Mouse (Mus musculus) stomach, embryonic 16.5 days (tissue): ENCODE data around the gene Prg4. TPM values are rescaled to one million over a fixed set of nuclear protein-coding genes. Genes with fewer than 3 reads are reported as not detected.

ENCODE experiments used
- ATAC-seq: fragments of 200-750 bp; cut with Nextera tagmentation; 2 replicates; pipeline ENCODE4 v1.8.0; 2017; ENCODE audit warnings: moderate number of reproducible peaks, moderate TSS enrichment; ENCODE audit not compliant: insufficient read depth, low FRiP score
- H3K27ac ChIP-seq: fragments of 300-500 bp; sonication (generic); 2 replicates; pipeline ENCODE4 v1.5.1; 2014; ENCODE audit warnings: low read length
- H3K27me3 ChIP-seq: fragments of 300-500 bp; sonication (generic); 2 replicates; pipeline ENCODE4 v1.6.1; 2014; ENCODE audit warnings: low read length, control low read depth, mixed read lengths; ENCODE audit not compliant: control insufficient read depth, insufficient read depth
- H3K36me3 ChIP-seq: fragments of 300-500 bp; sonication (generic); 2 replicates; pipeline ENCODE4 v1.6.1; 2014; ENCODE audit warnings: low read length; ENCODE audit not compliant: control insufficient read depth, insufficient read depth
- H3K4me1 ChIP-seq: fragments of 300-500 bp; sonication (generic); 2 replicates; pipeline ENCODE4 v1.6.1; 2014; ENCODE audit warnings: low read length, control low read depth, mixed read lengths; ENCODE audit not compliant: control insufficient read depth, insufficient read depth
- H3K4me2 ChIP-seq: fragments of 300-500 bp; sonication (generic); 2 replicates; pipeline ENCODE4 v1.6.1; 2014; ENCODE audit warnings: low read depth, low read length, mixed read lengths
- H3K4me3 ChIP-seq: fragments of 300-500 bp; sonication (generic); replicated peaks from 2 replicates; pipeline ENCODE4 v1.5.1; 2014; ENCODE audit warnings: mild to moderate bottlenecking, low read length
- H3K9ac ChIP-seq: fragments of 300-500 bp; sonication (generic); 2 replicates; pipeline ENCODE4 v1.6.1; 2014; ENCODE audit warnings: low read length
- H3K9me3 ChIP-seq: fragments of 300-500 bp; sonication (generic); replicated peaks from 2 replicates; pipeline ENCODE4 v1.6.1; 2016; ENCODE audit warnings: low read length, control low read depth; ENCODE audit not compliant: control insufficient read depth
- WGBS: fragments of 180-500 bp; shearing (Covaris S2); extraction: QIAGEN DNeasy Blood & Tissue Kit; methylation state at CpG from one replicate; pipeline ENCODE4 v1.1.7; 2014; 5-methylcytosine and 5-hydroxymethylcytosine counted together
- polyA plus RNA-seq: library from polyadenylated mRNA; unstranded; fragments of >200 nt; fragmentation: Nextera tagmentation; extraction: Ambion mirVana; gene quantifications from 2 replicates; pipeline ENCODE4 v1.2.1, GENCODE M21; 2015

Gene Prg4
- polyA plus RNA-seq, 1 experiment from 2014 or later, result 0.53 TPM

GRCm38 (mm10) chr1:150426216-150426615 is 39.7 kb downstream of the Prg4 start:
- Histone ChIP-seq H3K36me3 (peaks cover 29% of the 10 kb centered on the region), H3K4me2 (no peak overlapping the region), H3K27me3 (no peaks in the 10 kb centered on the region), H3K9me3 (no peaks in the 10 kb centered on the region), H3K9ac (no peak overlapping the region), H3K4me1 (no peaks in the 10 kb centered on the region), H3K4me3 (no peak overlapping the region), H3K27ac (no peak overlapping the region)
- 68% methylated on average over 3 of the region's 3 CpGs for WGBS
- no peak for ATAC-seq

- H3K27ac ChIP-seq, result no peak overlapping the region
- no peaks in the 10 kb centered on the region for H3K27me3 ChIP-seq
- no peaks in the 10 kb centered on the region for H3K9me3 ChIP-seq
- no peak overlapping the region for H3K4me3 ChIP-seq
- no peaks in the 10 kb centered on the region for H3K4me1 ChIP-seq
- H3K9ac ChIP-seq, result no peak overlapping the region
- ATAC-seq, result no peak
- 82% methylated on average over 9 of the region's 9 CpGs for WGBS
- no peak overlapping the region for H3K4me2 ChIP-seq
- H3K36me3 ChIP-seq, result peaks cover 26% of the 10 kb centered on the region
Observed at GRCm38 (mm10) chr1:150425665-150426064, 40.3 kb downstream of the Prg4 start.

GRCm38 (mm10) chr1:150418426-150418825 is 47.5 kb downstream of the Prg4 start:
- H3K4me1 ChIP-seq, result no peaks in the 10 kb centered on the region
- H3K4me2 ChIP-seq, result no peak overlapping the region
- 92% methylated on average over 4 of the region's 4 CpGs for WGBS
- H3K9ac ChIP-seq, result no peak overlapping the region
- H3K27ac ChIP-seq, result no peak overlapping the region
- no peaks in the 10 kb centered on the region for H3K9me3 ChIP-seq
- peaks cover 30% of the 10 kb centered on the region for H3K36me3 ChIP-seq
- no peak for ATAC-seq
- no peaks in the 10 kb centered on the region for H3K27me3 ChIP-seq
- no peak overlapping the region for H3K4me3 ChIP-seq

GRCm38 (mm10) chr1:150416006-150416405 is 50.0 kb downstream of the Prg4 start:
- no peak for ATAC-seq
- H3K4me3 ChIP-seq, result no peak overlapping the region
- H3K27me3 ChIP-seq, result no peaks in the 10 kb centered on the region
- H3K27ac ChIP-seq, result no peak overlapping the region
- H3K9me3 ChIP-seq, result no peaks in the 10 kb centered on the region
- H3K36me3 ChIP-seq, result peaks cover 28% of the 10 kb centered on the region
- no peaks in the 10 kb centered on the region for H3K4me1 ChIP-seq
- no peak overlapping the region for H3K4me2 ChIP-seq
- H3K9ac ChIP-seq, result no peak overlapping the region
- WGBS, result 95% methylated on average over 3 of the region's 3 CpGs

GRCm38 (mm10) chr1:150409996-150410395 is 56.0 kb downstream of the Prg4 start:
- Histone ChIP-seq H3K27ac (no peak overlapping the region), H3K27me3 (no peaks in the 10 kb centered on the region), H3K4me1 (no peaks in the 10 kb centered on the region), H3K4me3 (no peak overlapping the region), H3K36me3 (peaks cover 32% of the 10 kb centered on the region), H3K9ac (no peak overlapping the region), H3K4me2 (no peak overlapping the region), H3K9me3 (no peaks in the 10 kb centered on the region)
- 98% methylated on average over 6 of the region's 6 CpGs for WGBS
- ATAC-seq, result no peak

- Histone ChIP-seq H3K4me3 (no peak overlapping the region), H3K36me3 (peaks cover 34% of the 10 kb centered on the region; the same call in 1 of the 2 replicates), H3K9ac (no peak overlapping the region), H3K9me3 (no peaks in the 10 kb centered on the region), H3K4me1 (no peaks in the 10 kb centered on the region), H3K4me2 (no peak overlapping the region), H3K27ac (no peak overlapping the region), H3K27me3 (no peaks in the 10 kb centered on the region)
- ATAC-seq, result peak; percentile 64; the same call in 1 of the 2 replicates
- WGBS, result 61% methylated on average over 9 of the region's 9 CpGs
Observed at GRCm38 (mm10) chr1:150407285-150407684, 58.7 kb downstream of the Prg4 start.

GRCm38 (mm10) chr1:150404555-150404954 is 61.4 kb downstream of the Prg4 start:
- no peaks in the 10 kb centered on the region for H3K27me3 ChIP-seq
- peaks cover 20% of the 10 kb centered on the region; the same call in 1 of the 2 replicates for H3K36me3 ChIP-seq
- H3K4me1 ChIP-seq, result no peaks in the 10 kb centered on the region
- H3K9me3 ChIP-seq, result no peaks in the 10 kb centered on the region
- H3K4me2 ChIP-seq, result no peak overlapping the region
- H3K27ac ChIP-seq, result no peak overlapping the region
- no peak overlapping the region for H3K9ac ChIP-seq
- 73% methylated on average over 3 of the region's 3 CpGs for WGBS
- H3K4me3 ChIP-seq, result no peak overlapping the region
- ATAC-seq, result no peak

GRCm38 (mm10) chr1:150403914-150404313 is 62.1 kb downstream of the Prg4 start:
- Histone ChIP-seq H3K4me3 (no peak overlapping the region), H3K27me3 (no peaks in the 10 kb centered on the region), H3K9me3 (no peaks in the 10 kb centered on the region), H3K36me3 (peaks cover 14% of the 10 kb centered on the region; the same call in 1 of the 2 replicates), H3K4me2 (no peak overlapping the region), H3K9ac (no peak overlapping the region), H3K4me1 (no peaks in the 10 kb centered on the region), H3K27ac (no peak overlapping the region)
- 83% methylated on average over 3 of the region's 3 CpGs for WGBS
- no peak for ATAC-seq
